ENCODE assay signal across 8 mouse cellular contexts in genomic region chr10:127188465-127189115, GRCm38 (mm10). TPM values are rescaled to one million over a fixed set of nuclear protein-coding genes. Genes with fewer than 3 reads are reported as not detected.
A peak's percentile ranks its signal among the peaks of the same experiment; 100 is the strongest.
DNase-seq lines count a peak whose midpoint lies in the region; ATAC-seq and TF ChIP-seq lines count a peak whose summit lies in the region.

No protein-coding gene starts in this region.

- H3K36me3 ChIP-seq in embryonic facial prominence, embryonic 13.5 days: peaks cover 56% of the 10 kb centered on the region
- peaks cover 30% of the 10 kb centered on the region for H3K36me3 ChIP-seq in heart, embryonic 14.5 days (ENCODE audit: control insufficient read depth, insufficient read depth, low read length)
- peaks cover 63% of the 10 kb centered on the region for H3K36me3 ChIP-seq in limb, embryonic 10.5 days
- peaks cover 27% of the 10 kb centered on the region for H3K36me3 ChIP-seq in midbrain, embryonic 12.5 days

- no peak for TF ChIP-seq CTCF in left cerebral cortex, adult 2 months (IDR thresholded peaks at IDR 0.05)

- peak; percentile 81 for ATAC-seq in embryonic facial prominence, embryonic 13.5 days (ENCODE audit: insufficient number of reproducible peaks, insufficient read depth, low FRiP score, low TSS enrichment, low read depth)
- peak; percentile 70 for ATAC-seq in heart, embryonic 14.5 days (ENCODE audit: insufficient number of reproducible peaks, insufficient read depth, low FRiP score, low read depth)
- peak; percentile 87 for ATAC-seq in midbrain, embryonic 12.5 days (ENCODE audit: low FRiP score, low read depth)

- H3K9ac ChIP-seq in embryonic facial prominence, embryonic 13.5 days: peak overlapping the region; percentile 86
- H3K9ac ChIP-seq in heart, embryonic 14.5 days (ENCODE audit: low read length): peak overlapping the region; percentile 80
- H3K9ac ChIP-seq in midbrain, embryonic 12.5 days (replicated peaks): peak overlapping the region; percentile 91

- peak in 1 of 2 experiments; percentile 61 for DNase-seq in left cerebral cortex, adult 2 months (ENCODE audit: extremely low spot score in 1 of 2, low spot score in 2 of 2)
- DNase-seq in left cerebral cortex, adult 8-10 months (ENCODE audit: low spot score in 2 of 2): no peak
- DNase-seq in adrenal gland, postnatal 10 days: peak; percentile 76
- DNase-seq in limb, embryonic 10.5 days (ENCODE audit: low spot score): peak; percentile 91
- DNase-seq in yolk sac, embryonic 10.5 days (ENCODE audit: low spot score): peak; percentile 86

- peak overlapping the region; percentile 84 for H3K4me3 ChIP-seq in left cerebral cortex, adult 2 months
- peak overlapping the region; percentile 79 for H3K4me3 ChIP-seq in embryonic facial prominence, embryonic 13.5 days
- peak overlapping the region; percentile 60 to 66 for H3K4me3 ChIP-seq in heart, embryonic 14.5 days (ENCODE audit: control insufficient read depth in 1 of 2, insufficient read depth in 1 of 2, low read depth in 1 of 2, low read length in 2 of 2)
- peak overlapping the region; percentile 79 for H3K4me3 ChIP-seq in limb, embryonic 10.5 days
- peak overlapping the region; percentile 75 for H3K4me3 ChIP-seq in midbrain, embryonic 12.5 days

- H3K9me3 ChIP-seq in embryonic facial prominence, embryonic 13.5 days: no peaks in the 10 kb centered on the region
- no peaks in the 10 kb centered on the region for H3K9me3 ChIP-seq in heart, embryonic 14.5 days (ENCODE audit: control insufficient read depth, low read length)
- no peaks in the 10 kb centered on the region for H3K9me3 ChIP-seq in limb, embryonic 10.5 days (replicated peaks)
- H3K9me3 ChIP-seq in midbrain, embryonic 12.5 days: peaks cover 3% of the 10 kb centered on the region; the same call in 1 of the 2 replicates

- H3K4me2 ChIP-seq in embryonic facial prominence, embryonic 13.5 days: peak overlapping the region; percentile 94
- peak overlapping the region; percentile 87 for H3K4me2 ChIP-seq in heart, embryonic 14.5 days (ENCODE audit: low read length)
- H3K4me2 ChIP-seq in midbrain, embryonic 12.5 days (replicated peaks): peak overlapping the region; percentile 99

- H3K27ac ChIP-seq in left cerebral cortex, adult 2 months: peak overlapping the region; percentile 92
- H3K27ac ChIP-seq in embryonic facial prominence, embryonic 13.5 days: peak overlapping the region; percentile 98
- peak overlapping the region in 1 of 2 experiments; percentile 61; a peak in 2 of 4 replicates for H3K27ac ChIP-seq in heart, embryonic 14.5 days (replicated peaks in 1 of 2; ENCODE audit: control insufficient read depth in 1 of 2, insufficient read depth in 1 of 2, low read depth in 2 of 2, low read length in 2 of 2)
- H3K27ac ChIP-seq in limb, embryonic 10.5 days: peak overlapping the region; percentile 94
- peak overlapping the region; percentile 86 for H3K27ac ChIP-seq in midbrain, embryonic 12.5 days (replicated peaks)

- no peaks in the 10 kb centered on the region for H3K27me3 ChIP-seq in embryonic facial prominence, embryonic 13.5 days
- peaks cover 17% of the 10 kb centered on the region for H3K27me3 ChIP-seq in heart, embryonic 14.5 days (ENCODE audit: control insufficient read depth, insufficient read depth, low read length)
- peaks cover 16% of the 10 kb centered on the region for H3K27me3 ChIP-seq in limb, embryonic 10.5 days (ENCODE audit: low read depth, poor library complexity, severe bottlenecking)
- peaks cover 20% of the 10 kb centered on the region for H3K27me3 ChIP-seq in midbrain, embryonic 12.5 days

- under 1% methylated on average over 45 of the region's 46 CpGs for WGBS in embryonic facial prominence, embryonic 13.5 days
- WGBS in heart, embryonic 14.5 days: under 1% methylated on average over 32 of the region's 46 CpGs
- WGBS in limb, embryonic 10.5 days: under 1% methylated on average over 46 of the region's 46 CpGs
- WGBS in midbrain, embryonic 12.5 days: under 1% methylated on average over 39 of the region's 46 CpGs

- H3K4me1 ChIP-seq in embryonic facial prominence, embryonic 13.5 days: peaks cover 62% of the 10 kb centered on the region
- peaks cover 0 to 18% of the 10 kb centered on the region in 2 experiments; a peak in 3 of 4 replicates for H3K4me1 ChIP-seq in heart, embryonic 14.5 days (ENCODE audit: control insufficient read depth in 2 of 2, insufficient read depth in 2 of 2, low read length in 2 of 2)
- H3K4me1 ChIP-seq in limb, embryonic 10.5 days: peaks cover 68% of the 10 kb centered on the region
- H3K4me1 ChIP-seq in midbrain, embryonic 12.5 days: peaks cover 63% of the 10 kb centered on the region

- intact Hi-C loops in left cerebral cortex, adult 2 months (cut with DNase I): loop anchor here (2.0 kb wide), 1 partner anchor 38 kb away; no protein-coding TSS in a partner anchor

RNA-seq across cellular contexts. Expression of gene Arhgef25, which starts 1.3 kb away (rescaled TPM):
- total RNA-seq in left cerebral cortex, adult 2 months (2021): 100 to 1,000 TPM; 198 to 208 TPM
- total RNA-seq in left cerebral cortex, adult 8-10 months (2022): 100 to 1,000 TPM; 153 to 178 (median 174) TPM
- total RNA-seq in adrenal gland, postnatal 10 days (2021): 10 to 100 TPM; 18.1 to 26.5 TPM
- polyA plus RNA-seq in embryonic facial prominence, embryonic 13.5 days (2015; fragmentation: Nextera tagmentation; extraction: Ambion mirVana): 117 and 130 TPM in 2 replicates
- 18.2 and 22.8 TPM in 2 replicates for polyA plus RNA-seq in heart, embryonic 14.5 days (2014; fragmentation: Nextera tagmentation; extraction: Ambion mirVana)
- polyA plus RNA-seq in limb, embryonic 10.5 days (2016; fragmentation: Nextera tagmentation; extraction: Ambion mirVana): 25.8 and 36.3 TPM in 2 replicates
- polyA plus RNA-seq in midbrain, embryonic 12.5 days (2016; fragmentation: Nextera tagmentation; extraction: Ambion mirVana): 39.6 and 46.1 TPM in 2 replicates

RNA-seq across cellular contexts. Expression of gene Dtx3, which starts 6.9 kb away (rescaled TPM):
- total RNA-seq in left cerebral cortex, adult 2 months (2021): 100 to 1,000 TPM; 207 to 223 TPM
- total RNA-seq in left cerebral cortex, adult 8-10 months (2022): 100 to 1,000 TPM; 211 to 218 (median 216) TPM
- 10 to 100 TPM; 48.3 to 69.4 TPM for total RNA-seq in adrenal gland, postnatal 10 days (2021)
- polyA plus RNA-seq in embryonic facial prominence, embryonic 13.5 days (2015; fragmentation: Nextera tagmentation; extraction: Ambion mirVana): 161 and 165 TPM in 2 replicates
- polyA plus RNA-seq in heart, embryonic 14.5 days (2014; fragmentation: Nextera tagmentation; extraction: Ambion mirVana): 73.3 and 75.7 TPM in 2 replicates
- 91.4 and 122 TPM in 2 replicates for polyA plus RNA-seq in limb, embryonic 10.5 days (2016; fragmentation: Nextera tagmentation; extraction: Ambion mirVana)
- polyA plus RNA-seq in midbrain, embryonic 12.5 days (2016; fragmentation: Nextera tagmentation; extraction: Ambion mirVana): 204 and 205 TPM in 2 replicates

RNA-seq across cellular contexts. Expression of gene Slc26a10, which starts 8.1 kb away (rescaled TPM):
- total RNA-seq in left cerebral cortex, adult 2 months (2021): 1 to 10 TPM; 3.8 TPM
- total RNA-seq in left cerebral cortex, adult 8-10 months (2022): 1 to 10 TPM; 5.8 to 7.4 (median 6.9) TPM
- 10 to 100 TPM in 1 of 2 experiments, 1 to 10 TPM in 1; 7.4 to 13.7 TPM for total RNA-seq in adrenal gland, postnatal 10 days (2021)
- polyA plus RNA-seq in embryonic facial prominence, embryonic 13.5 days (2015; fragmentation: Nextera tagmentation; extraction: Ambion mirVana): 1.3 and 2.0 TPM in 2 replicates
- 17.4 and 19.3 TPM in 2 replicates for polyA plus RNA-seq in heart, embryonic 14.5 days (2014; fragmentation: Nextera tagmentation; extraction: Ambion mirVana)
- polyA plus RNA-seq in limb, embryonic 10.5 days (2016; fragmentation: Nextera tagmentation; extraction: Ambion mirVana): 3.4 and 4.1 TPM in 2 replicates
- polyA plus RNA-seq in midbrain, embryonic 12.5 days (2016; fragmentation: Nextera tagmentation; extraction: Ambion mirVana): 0.89 and 1.1 TPM in 2 replicates

RNA-seq across cellular contexts. Expression of gene Pip4k2c, which starts 22.8 kb away (rescaled TPM):
- 100 to 1,000 TPM; 113 to 115 TPM for total RNA-seq in left cerebral cortex, adult 2 months (2021)
- total RNA-seq in left cerebral cortex, adult 8-10 months (2022): 100 to 1,000 TPM; 104 to 112 (median 106) TPM
- total RNA-seq in adrenal gland, postnatal 10 days (2021): 10 to 100 TPM; 27.7 to 30.9 TPM
- polyA plus RNA-seq in embryonic facial prominence, embryonic 13.5 days (2015; fragmentation: Nextera tagmentation; extraction: Ambion mirVana): 28.1 and 30.8 TPM in 2 replicates
- 17.6 and 22.8 TPM in 2 replicates for polyA plus RNA-seq in heart, embryonic 14.5 days (2014; fragmentation: Nextera tagmentation; extraction: Ambion mirVana)
- 25.0 and 27.8 TPM in 2 replicates for polyA plus RNA-seq in limb, embryonic 10.5 days (2016; fragmentation: Nextera tagmentation; extraction: Ambion mirVana)
- polyA plus RNA-seq in midbrain, embryonic 12.5 days (2016; fragmentation: Nextera tagmentation; extraction: Ambion mirVana): 17.0 and 18.1 TPM in 2 replicates

RNA-seq across cellular contexts. Expression of gene B4galnt1, which starts 23.6 kb away (rescaled TPM):
- total RNA-seq in left cerebral cortex, adult 2 months (2021): 100 to 1,000 TPM; 122 to 125 TPM
- 100 to 1,000 TPM; 105 to 118 (median 112) TPM for total RNA-seq in left cerebral cortex, adult 8-10 months (2022)
- total RNA-seq in adrenal gland, postnatal 10 days (2021): 10 to 100 TPM; 12.7 to 16.3 TPM
- polyA plus RNA-seq in embryonic facial prominence, embryonic 13.5 days (2015; fragmentation: Nextera tagmentation; extraction: Ambion mirVana): 8.9 and 9.0 TPM in 2 replicates
- polyA plus RNA-seq in heart, embryonic 14.5 days (2014; fragmentation: Nextera tagmentation; extraction: Ambion mirVana): 1.5 and 2.0 TPM in 2 replicates
- polyA plus RNA-seq in limb, embryonic 10.5 days (2016; fragmentation: Nextera tagmentation; extraction: Ambion mirVana): 2.8 and 3.4 TPM in 2 replicates
- polyA plus RNA-seq in midbrain, embryonic 12.5 days (2016; fragmentation: Nextera tagmentation; extraction: Ambion mirVana): 15.2 and 17.7 TPM in 2 replicates

Comparison
In these comparisons a context has a peak if more than half of its experiments do, and no peak if none do; other contexts are left out.
1. DNase-seq: peak in adrenal gland, postnatal 10 days (single experiment), limb, embryonic 10.5 days (single experiment) and yolk sac, embryonic 10.5 days (single experiment); none in left cerebral cortex, adult 8-10 months (0 of 2).
2. Peak in every context shown above with its lines, with median percentiles within 50 percentile points of each other: H3K4me3 ChIP-seq, ATAC-seq, H3K4me2 ChIP-seq and H3K9ac ChIP-seq.